In the genomic region with DNA sequence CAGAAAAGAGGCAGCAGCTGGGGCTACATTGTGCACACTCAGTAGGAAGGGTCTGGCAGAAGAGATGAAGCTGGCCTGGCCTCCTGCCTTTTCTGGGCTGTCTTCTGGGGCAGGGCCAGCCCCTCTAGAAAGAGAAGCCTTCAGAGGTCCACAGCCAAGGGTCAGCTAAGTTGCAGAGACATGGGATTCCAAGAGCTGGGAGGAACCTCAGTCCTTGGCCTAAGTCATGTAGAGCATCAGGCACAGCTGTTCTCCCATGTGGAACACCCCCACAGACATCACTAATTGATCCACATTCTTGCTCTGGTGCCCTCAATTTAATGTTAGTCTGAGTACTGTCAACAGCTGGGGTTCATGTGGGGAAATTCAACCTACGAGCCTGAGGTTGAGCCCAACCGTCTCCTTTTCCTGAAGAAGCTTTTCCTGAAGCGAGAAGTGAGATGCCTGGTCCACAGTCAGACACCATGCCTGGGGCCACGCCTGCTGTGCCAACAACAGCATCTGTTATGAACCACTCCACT, we compare ENCODE assay signal across 10 mouse cellular contexts. TPM values are rescaled to one million over a fixed set of nuclear protein-coding genes. Genes with fewer than 3 reads are reported as not detected.
A peak's percentile ranks its signal among the peaks of the same experiment; 100 is the strongest.
DNase-seq lines count a peak whose midpoint lies in the region; ATAC-seq lines count a peak whose summit lies in the region.
"Had no signal": no experiment of that assay in that cellular context is flagged by ENCODE, and none has a peak within 500 bp of the region (broad histone marks: within the 10 kb centered on the region; RNA-seq: fewer than 3 reads in every experiment).

No protein-coding gene starts in this region.

- H3K9ac ChIP-seq in midbrain, embryonic 14.5 days (replicated peaks; ENCODE audit: low read length), result no peak overlapping the region
- H3K9ac ChIP-seq: neural tube, embryonic 13.5 days had no signal

- H3K36me3 ChIP-seq in midbrain, embryonic 10.5 days, result no peaks in the 10 kb centered on the region
- H3K36me3 ChIP-seq in midbrain, embryonic 14.5 days (ENCODE audit: control insufficient read depth, insufficient read depth, low read length), result no peaks in the 10 kb centered on the region
- no peaks in the 10 kb centered on the region for H3K36me3 ChIP-seq in heart, embryonic 10.5 days
- H3K36me3 ChIP-seq: neural tube, embryonic 13.5 days had no signal

- peaks cover 29% of the 10 kb centered on the region for H3K4me1 ChIP-seq in midbrain, embryonic 10.5 days
- H3K4me1 ChIP-seq in midbrain, embryonic 14.5 days (ENCODE audit: control insufficient read depth, insufficient read depth, low read length), result 0 out of 2 replicates have a peak, but pooled peaks cover 3% of the 10 kb centered on the region
- H3K4me1 ChIP-seq in heart, embryonic 10.5 days, result peaks cover 62% of the 10 kb centered on the region

- 74% methylated on average over 4 of the region's 4 CpGs for WGBS in midbrain, embryonic 10.5 days
- 81% methylated on average over 4 of the region's 4 CpGs for WGBS in midbrain, embryonic 14.5 days
- WGBS in heart, embryonic 10.5 days, result 69% methylated on average over 4 of the region's 4 CpGs

- no peak for DNase-seq in midbrain, embryonic 10.5 days (ENCODE audit: low spot score)
- no peak for DNase-seq in midbrain, embryonic 14.5 days
- DNase-seq in heart, embryonic 10.5 days (ENCODE audit: low spot score), result no peak
- DNase-seq in kidney, postnatal 10 days, result peak; percentile 85
- DNase-seq in skeletal muscle tissue, adult 2 months (ENCODE audit: low read depth, low spot score), result peak; percentile 73
- no peak for DNase-seq in cerebellum, adult 9-10 months
- DNase-seq in left cerebral cortex, adult 11 months (ENCODE audit: low spot score), result no peak

- H3K27ac ChIP-seq in midbrain, embryonic 10.5 days (replicated peaks), result peak overlapping the region; percentile 49; the same call in 1 of the 2 replicates
- H3K27ac ChIP-seq in midbrain, embryonic 14.5 days (replicated peaks; ENCODE audit: low read depth, low read length), result no peak overlapping the region
- peak overlapping the region; percentile 43 for H3K27ac ChIP-seq in heart, embryonic 10.5 days
- H3K27ac ChIP-seq: neural tube, embryonic 13.5 days had no signal

- no peak for ATAC-seq in midbrain, embryonic 14.5 days (ENCODE audit: low FRiP score, low TSS enrichment)
- no peak for ATAC-seq in monocyte, adult 5-6 weeks (replicated peaks; ENCODE audit: insufficient number of reproducible peaks, low FRiP score, low TSS enrichment, poor library complexity, severe bottlenecking)

- no peaks in the 10 kb centered on the region for H3K9me3 ChIP-seq in midbrain, embryonic 10.5 days (replicated peaks)
- H3K9me3 ChIP-seq in midbrain, embryonic 14.5 days (ENCODE audit: control insufficient read depth, low read length), result no peaks in the 10 kb centered on the region
- H3K9me3 ChIP-seq in heart, embryonic 10.5 days, result no peaks in the 10 kb centered on the region
- H3K9me3 ChIP-seq: neural tube, embryonic 13.5 days had no signal

- no peak overlapping the region for H3K4me3 ChIP-seq in midbrain, embryonic 10.5 days
- H3K4me3 ChIP-seq in midbrain, embryonic 14.5 days (replicated peaks; ENCODE audit: low read depth, low read length), result no peak overlapping the region
- H3K4me3 ChIP-seq in heart, embryonic 10.5 days, result no peak overlapping the region
- H3K4me3 ChIP-seq: erythroblast, embryonic 14.5 days; neural tube, embryonic 13.5 days had no signal

- no peak overlapping the region for H3K4me2 ChIP-seq in midbrain, embryonic 14.5 days (ENCODE audit: low read length)
- H3K4me2 ChIP-seq: neural tube, embryonic 13.5 days had no signal

- H3K27me3 ChIP-seq in midbrain, embryonic 10.5 days (ENCODE audit: low read depth, poor library complexity, severe bottlenecking), result no peaks in the 10 kb centered on the region
- no peaks in the 10 kb centered on the region for H3K27me3 ChIP-seq in midbrain, embryonic 14.5 days (ENCODE audit: control insufficient read depth, insufficient read depth, low read length)
- H3K27me3 ChIP-seq in heart, embryonic 10.5 days (ENCODE audit: insufficient read depth, poor library complexity, severe bottlenecking), result no peaks in the 10 kb centered on the region
- H3K27me3 ChIP-seq: neural tube, embryonic 13.5 days had no signal

RNA-seq across cellular contexts. Expression of a gene that starts 20.0 kb away (rescaled TPM):
- polyA plus RNA-seq in midbrain, embryonic 10.5 days (2016; fragmentation: Nextera tagmentation; extraction: Ambion mirVana), result 4.2 and 4.6 TPM in 2 replicates
- 1.4 and 3.5 TPM in 2 replicates for polyA plus RNA-seq in midbrain, embryonic 14.5 days (2014; fragmentation: Nextera tagmentation; extraction: Ambion mirVana)
- 8.9 and 9.0 TPM in 2 replicates for polyA plus RNA-seq in heart, embryonic 10.5 days (2016; fragmentation: Nextera tagmentation; extraction: Ambion mirVana)
- total RNA-seq in monocyte, adult 5-6 weeks (2017), result 60.2 to 126 TPM (median 89.9 TPM) in 3 replicates

Comparison
In these comparisons a context has a peak if more than half of its experiments do, and no peak if none do; other contexts are left out.
1. DNase-seq: peak in kidney, postnatal 10 days (single experiment) and skeletal muscle tissue, adult 2 months (single experiment); none in midbrain, embryonic 10.5 days (single experiment), midbrain, embryonic 14.5 days (single experiment), heart, embryonic 10.5 days (single experiment), cerebellum, adult 9-10 months (single experiment) and left cerebral cortex, adult 11 months (single experiment).